Comparison of ENCODE assay signal across 21 mouse cellular contexts in the genomic region with DNA sequence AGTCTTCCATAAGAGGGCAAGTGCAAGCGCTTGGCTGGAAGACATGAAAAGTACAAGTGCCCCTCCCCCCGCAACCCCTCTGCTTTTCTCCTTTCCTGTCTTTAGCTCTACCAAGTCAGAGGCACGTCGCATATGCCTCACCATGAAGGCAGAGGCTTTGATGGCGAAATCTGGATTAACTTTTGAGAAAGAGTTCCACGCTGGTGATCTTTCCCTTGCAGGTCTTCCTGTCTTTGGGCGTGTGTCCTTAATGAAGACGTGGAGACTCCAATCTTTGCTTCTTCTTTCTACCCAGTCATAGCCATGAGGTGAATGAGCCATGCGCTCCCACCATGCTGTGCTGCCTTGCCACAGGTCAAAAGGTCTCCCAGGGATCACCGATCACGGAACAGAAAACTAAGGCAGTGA. TPM values are rescaled to one million over a fixed set of nuclear protein-coding genes. Genes with fewer than 3 reads are reported as not detected.
DNase-seq lines count a peak whose midpoint lies in the region; ATAC-seq and TF ChIP-seq lines count a peak whose summit lies in the region.
"Had no signal": no experiment of that assay in that cellular context is flagged by ENCODE, and none has a peak within 500 bp of the region (broad histone marks: within the 10 kb centered on the region; RNA-seq: fewer than 3 reads in every experiment).

No protein-coding gene starts in this region.

- H3K4me1 ChIP-seq in forebrain, embryonic 11.5 days (replicated peaks; ENCODE audit: control insufficient read depth, insufficient read depth, low read length), result 0 out of 2 replicates have a peak, but pooled peaks cover 3% of the 10 kb centered on the region
- H3K4me1 ChIP-seq in forebrain, embryonic 12.5 days, result peaks cover 16% of the 10 kb centered on the region
- peaks cover 11% of the 10 kb centered on the region for H3K4me1 ChIP-seq in midbrain, embryonic 16.5 days (ENCODE audit: control insufficient read depth, insufficient read depth, low read length)
- peaks cover 13% of the 10 kb centered on the region for H3K4me1 ChIP-seq in intestine, embryonic 15.5 days (replicated peaks)

- no peaks in the 10 kb centered on the region for H3K9me3 ChIP-seq in forebrain, embryonic 11.5 days (ENCODE audit: control insufficient read depth, low read length)
- H3K9me3 ChIP-seq in forebrain, embryonic 12.5 days, result no peaks in the 10 kb centered on the region
- H3K9me3 ChIP-seq in midbrain, embryonic 16.5 days (replicated peaks; ENCODE audit: control insufficient read depth, low read length, poor library complexity, severe bottlenecking), result no peaks in the 10 kb centered on the region
- no peaks in the 10 kb centered on the region for H3K9me3 ChIP-seq in intestine, embryonic 15.5 days
- H3K9me3 ChIP-seq: embryonic facial prominence, embryonic 12.5 days; heart, embryonic 15.5 days had no signal

- ATAC-seq in forebrain, embryonic 11.5 days (replicated peaks; ENCODE audit: low FRiP score), result peak; percentile 50; the same call in 1 of the 2 replicates
- ATAC-seq in forebrain, embryonic 12.5 days (ENCODE audit: low FRiP score), result no peak
- peak; percentile 60 for ATAC-seq in granulocyte monocyte progenitor cell, adult 5-6 weeks (replicated peaks; ENCODE audit: poor library complexity, severe bottlenecking)
- ATAC-seq in midbrain, embryonic 16.5 days, result 0 out of 2 replicates have a peak, but pooled peaks have one; percentile 26
- no peak for ATAC-seq in intestine, embryonic 15.5 days

- 0 out of 2 replicates have a peak overlapping the region, but pooled peaks have one; percentile 2 for H3K4me2 ChIP-seq in forebrain, embryonic 11.5 days (ENCODE audit: low read depth, low read length, severe bottlenecking)
- H3K4me2 ChIP-seq in forebrain, embryonic 12.5 days, result no peak overlapping the region
- H3K4me2 ChIP-seq in midbrain, embryonic 16.5 days (ENCODE audit: low read length), result no peak overlapping the region
- H3K4me2 ChIP-seq in intestine, embryonic 15.5 days (replicated peaks), result no peak overlapping the region
- H3K4me2 ChIP-seq: embryonic facial prominence, embryonic 12.5 days; heart, embryonic 15.5 days; liver, embryonic 11.5 days had no signal

- no peaks in the 10 kb centered on the region for H3K36me3 ChIP-seq in forebrain, embryonic 11.5 days (ENCODE audit: control insufficient read depth, insufficient read depth, low read length)
- peaks cover 5% of the 10 kb centered on the region; the same call in 1 of the 2 replicates for H3K36me3 ChIP-seq in forebrain, embryonic 12.5 days (replicated peaks)
- 0 out of 2 replicates have a peak, but pooled peaks cover 3% of the 10 kb centered on the region for H3K36me3 ChIP-seq in midbrain, embryonic 16.5 days (ENCODE audit: control insufficient read depth, insufficient read depth, low read length)
- no peaks in the 10 kb centered on the region for H3K36me3 ChIP-seq in intestine, embryonic 15.5 days
- H3K36me3 ChIP-seq: embryonic facial prominence, embryonic 12.5 days; heart, embryonic 15.5 days had no signal

- WGBS in forebrain, embryonic 11.5 days, result 49% methylated on average over 11 of the region's 11 CpGs
- WGBS in forebrain, embryonic 12.5 days, result 53% methylated on average over 11 of the region's 11 CpGs
- 30% methylated on average over 11 of the region's 11 CpGs for WGBS in midbrain, embryonic 16.5 days
- WGBS in intestine, embryonic 15.5 days, result 94% methylated on average over 11 of the region's 11 CpGs

- H3K27me3 ChIP-seq in forebrain, embryonic 11.5 days (ENCODE audit: control insufficient read depth, insufficient read depth, low read length), result no peaks in the 10 kb centered on the region
- H3K27me3 ChIP-seq in forebrain, embryonic 12.5 days, result no peaks in the 10 kb centered on the region
- H3K27me3 ChIP-seq in midbrain, embryonic 16.5 days (ENCODE audit: control insufficient read depth, insufficient read depth, low read depth, low read length), result no peaks in the 10 kb centered on the region
- no peaks in the 10 kb centered on the region for H3K27me3 ChIP-seq in intestine, embryonic 15.5 days (replicated peaks)
- H3K27me3 ChIP-seq: CH12.LX; embryonic facial prominence, embryonic 12.5 days; heart, embryonic 15.5 days had no signal

- H3K9ac ChIP-seq in forebrain, embryonic 11.5 days (ENCODE audit: low read length), result no peak overlapping the region
- H3K9ac ChIP-seq in forebrain, embryonic 12.5 days, result no peak overlapping the region
- H3K9ac ChIP-seq in midbrain, embryonic 16.5 days (ENCODE audit: low read depth, low read length), result no peak overlapping the region
- H3K9ac ChIP-seq in intestine, embryonic 15.5 days, result no peak overlapping the region
- H3K9ac ChIP-seq: embryonic facial prominence, embryonic 12.5 days; heart, embryonic 15.5 days had no signal

- peak; percentile 52 for DNase-seq in forebrain, embryonic 11.5 days (ENCODE audit: low spot score)
- no peak for DNase-seq in layer of hippocampus, adult 2 months (ENCODE audit: low spot score in 2 of 2)
- DNase-seq in layer of hippocampus, adult 9-10 months (ENCODE audit: low spot score), result no peak
- no peak for DNase-seq in adrenal gland, postnatal 36 days
- DNase-seq: adrenal gland, postnatal 25 days; cerebellum, adult 18-20 months; cerebellum, postnatal 25 days; heart, adult 2 months; heart, postnatal 4 days; lung, adult 2 months; right cerebral cortex, adult 18-20 months; thymus, postnatal 25 days had no signal

- H3K4me3 ChIP-seq in forebrain, embryonic 11.5 days (ENCODE audit: low read depth, low read length), result no peak overlapping the region
- no peak overlapping the region for H3K4me3 ChIP-seq in forebrain, embryonic 12.5 days (replicated peaks)
- H3K4me3 ChIP-seq in layer of hippocampus, adult 2 months, result no peak overlapping the region
- no peak overlapping the region for H3K4me3 ChIP-seq in midbrain, embryonic 16.5 days (ENCODE audit: low read depth, low read length)
- no peak overlapping the region for H3K4me3 ChIP-seq in intestine, embryonic 15.5 days (replicated peaks)
- H3K4me3 ChIP-seq: embryonic facial prominence, embryonic 12.5 days; heart, adult 2 months; heart, embryonic 15.5 days had no signal

- TF ChIP-seq CTCF in layer of hippocampus, adult 2 months (conservative IDR thresholded peaks at IDR 0.05), result no peak

- H3K27ac ChIP-seq in forebrain, embryonic 11.5 days (ENCODE audit: low read depth, low read length), result no peak overlapping the region
- no peak overlapping the region for H3K27ac ChIP-seq in forebrain, embryonic 12.5 days
- H3K27ac ChIP-seq in layer of hippocampus, adult 2 months, result 0 out of 2 replicates have a peak overlapping the region, but pooled peaks have one; percentile 1
- no peak overlapping the region for H3K27ac ChIP-seq in midbrain, embryonic 16.5 days (ENCODE audit: low read length)
- no peak overlapping the region for H3K27ac ChIP-seq in intestine, embryonic 15.5 days
- H3K27ac ChIP-seq: embryonic facial prominence, embryonic 12.5 days; heart, embryonic 15.5 days had no signal

RNA-seq across cellular contexts. Expression of gene App, which starts 27.8 kb away (rescaled TPM):
- 133 and 134 TPM in 2 replicates for polyA plus RNA-seq in forebrain, embryonic 11.5 days (2014; fragmentation: Nextera tagmentation; extraction: Ambion mirVana)
- polyA plus RNA-seq in forebrain, embryonic 12.5 days (2016; fragmentation: Nextera tagmentation; extraction: Ambion mirVana), result 166 and 171 TPM in 2 replicates
- total RNA-seq in layer of hippocampus, adult 2 months (2021), result 1,000 to 10,000 TPM; 1,175 to 1,228 TPM
- total RNA-seq in granulocyte monocyte progenitor cell, adult 5-6 weeks (2014; fragmentation: Nextera tagmentation), result 47.2 and 63.2 TPM in 2 replicates
- total RNA-seq in granulocyte monocyte progenitor cell, adult 5-6 weeks (2017), result 119 and 121 TPM in 2 replicates
- 436 and 470 TPM in 2 replicates for polyA plus RNA-seq in midbrain, embryonic 16.5 days (2015; fragmentation: Nextera tagmentation; extraction: Ambion mirVana)
- total RNA-seq in adrenal gland, postnatal 36 days (2021), result 100 to 1,000 TPM; 345 to 351 TPM
- 136 and 147 TPM in 2 replicates for polyA plus RNA-seq in intestine, embryonic 15.5 days (2015; fragmentation: Nextera tagmentation; extraction: Ambion mirVana)
- total RNA-seq: MEL had no signal

Comparison
In these comparisons a context has a peak if more than half of its experiments do, and no peak if none do; other contexts are left out.
1. ATAC-seq: peak in forebrain, embryonic 11.5 days (single experiment), granulocyte monocyte progenitor cell, adult 5-6 weeks (single experiment) and midbrain, embryonic 16.5 days (single experiment); none in forebrain, embryonic 12.5 days (single experiment) and intestine, embryonic 15.5 days (single experiment).